Mouse (Mus musculus) erythroid progenitor cell, adult 5-6 weeks (primary cell): ENCODE results near the gene Gm4924. TPM values are rescaled to one million over a fixed set of nuclear protein-coding genes. Genes with fewer than 3 reads are reported as not detected.
A peak's percentile ranks its signal among the peaks of the same experiment; 100 is the strongest.

Source experiments
- ATAC-seq: replicated peaks from 2 replicates; pipeline ENCODE4 v1.8.0; 2016; ENCODE audit warnings: moderate number of reproducible peaks, mild to moderate bottlenecking, moderate TSS enrichment, inconsistent platforms; ENCODE audit not compliant: poor library complexity, low FRiP score, severe bottlenecking
- total RNA-seq, 2 experiments: library from RNA; stranded (forward) in 1 of 2; stranded (reverse) in 1 of 2; fragments of 150-400 nt in 1 of 2; fragments of 186-747, 209-891 nt in 1 of 2; gene quantifications; 2 replicates each; pipeline versions ENCODE4 v1.2.3 to v1.2.4; 2015 to 2017; ENCODE audit warnings: low replicate concordance in 2 of 2

Gene Gm4924
- total RNA-seq (2015; ENCODE audit: low replicate concordance) (not detected in 2 replicates), total RNA-seq (2017; ENCODE audit: low replicate concordance) (0.90 TPM in 1 of 2 replicates, not detected in the other)

DNA sequence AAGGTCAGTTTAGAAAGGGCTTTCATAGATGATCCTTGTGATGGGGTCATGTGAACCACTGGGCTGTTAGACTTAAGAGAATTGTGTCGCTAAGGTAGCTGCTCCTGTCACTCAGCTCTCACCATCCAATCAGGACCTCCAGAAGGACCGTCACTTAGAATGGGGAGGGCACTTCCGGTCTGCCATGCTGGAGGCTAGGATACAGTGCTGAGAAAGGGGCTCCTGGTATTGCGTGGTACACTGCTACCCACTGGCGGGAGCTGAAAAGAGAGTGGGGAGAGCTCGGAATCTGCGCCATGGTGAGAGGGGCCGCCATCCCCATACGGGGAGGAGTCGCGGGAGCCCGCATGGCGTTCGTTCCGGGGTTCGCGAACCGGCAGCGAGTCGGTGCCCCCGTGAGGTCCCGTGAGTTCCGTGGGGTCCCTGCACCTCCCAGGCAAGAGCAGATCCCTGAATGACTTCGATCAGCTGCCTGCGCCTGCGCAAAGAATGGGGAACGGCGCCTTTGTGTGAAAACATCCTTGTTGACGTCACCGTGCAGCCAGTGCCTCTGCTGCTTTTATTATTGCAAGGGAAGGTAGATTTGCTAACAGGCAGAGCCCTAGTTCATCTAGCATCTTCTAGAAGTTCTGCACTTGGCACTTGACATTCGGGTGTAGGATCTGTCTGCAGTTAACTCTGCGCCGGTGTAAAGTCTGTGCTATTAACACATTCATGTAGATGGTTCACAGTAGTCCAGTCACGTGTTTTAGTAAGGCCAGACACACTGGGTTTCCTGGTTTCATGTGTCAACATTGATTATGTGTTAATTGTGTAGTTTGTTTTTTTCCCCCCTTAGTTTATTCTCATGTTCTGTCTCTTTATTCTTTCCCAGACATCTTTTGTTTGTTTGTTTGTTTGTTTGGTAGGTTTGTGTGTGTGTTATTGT lies at the start of gene Gm4924:
TSS of gene Gm4924 (plus strand) at position 173 of the 928 bp plus-strand sequence.
- ATAC-seq: 0 out of 2 replicates have a peak, but pooled peaks have one; percentile 42

DNA sequence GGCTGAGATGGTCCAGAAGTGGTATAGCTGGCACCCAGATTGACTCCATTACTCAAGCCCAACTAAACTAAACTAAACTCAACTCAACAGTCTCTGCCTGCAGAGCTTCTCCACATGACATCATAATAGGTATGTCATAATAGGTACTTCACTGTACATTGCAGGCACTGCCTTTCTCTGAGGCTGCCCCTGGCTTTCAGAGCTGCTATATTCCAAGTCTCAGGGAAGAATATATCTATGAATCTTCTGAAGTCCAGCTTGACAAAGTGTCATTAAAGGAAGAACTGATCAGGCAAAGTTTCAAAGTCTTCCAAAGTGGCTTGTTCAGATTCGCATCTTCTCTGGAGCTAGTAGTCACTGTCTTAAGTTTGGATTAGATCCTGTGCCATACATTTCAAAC lies 37.6 kb upstream of the Gm4924 start, which contains the start of gene 4932415D10Rik:
TSS of gene 4932415D10Rik (minus strand) at position 101 of the 400 bp plus-strand sequence.
- ATAC-seq: no peak

DNA sequence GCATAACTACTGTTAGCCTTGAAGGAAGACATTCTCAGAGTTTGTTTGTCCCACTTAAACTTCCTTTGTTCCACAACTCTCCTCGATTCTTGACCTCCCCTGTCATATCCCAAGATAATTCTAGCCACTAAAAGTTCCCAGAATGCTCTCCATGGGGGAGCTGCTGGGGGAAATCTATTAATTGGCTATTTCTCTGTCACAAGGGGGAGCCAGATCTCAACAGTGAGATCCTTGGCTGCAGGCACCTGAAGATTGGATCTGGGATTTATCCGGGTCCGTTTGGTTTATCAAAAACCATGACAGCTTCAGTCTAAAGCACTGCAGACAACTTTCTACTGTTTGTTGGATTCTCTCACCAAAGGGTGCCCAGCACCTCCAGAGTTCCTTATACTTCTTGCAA lies 33.9 kb upstream of the Gm4924 start:
- ATAC-seq: no peak

DNA sequence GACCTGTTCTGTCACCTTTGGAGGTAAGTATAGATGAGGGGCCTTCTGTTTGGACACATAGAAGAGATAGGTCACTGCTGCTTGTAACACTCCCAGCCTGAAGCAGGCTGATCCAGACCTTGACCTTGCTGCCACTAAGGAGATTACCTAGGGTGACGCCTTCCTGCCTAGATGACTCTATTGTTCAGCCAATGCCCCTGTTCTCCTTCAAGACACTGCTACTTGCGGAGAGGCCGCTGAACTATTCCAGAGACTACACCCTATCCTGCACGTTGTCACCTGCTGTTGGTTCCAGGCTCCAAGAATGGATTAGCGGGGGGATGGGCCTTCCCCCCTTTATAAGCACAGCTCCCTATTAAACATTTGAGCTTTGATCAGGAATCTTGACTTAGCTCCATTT lies 24.2 kb upstream of the Gm4924 start:
- ATAC-seq: no peak

DNA sequence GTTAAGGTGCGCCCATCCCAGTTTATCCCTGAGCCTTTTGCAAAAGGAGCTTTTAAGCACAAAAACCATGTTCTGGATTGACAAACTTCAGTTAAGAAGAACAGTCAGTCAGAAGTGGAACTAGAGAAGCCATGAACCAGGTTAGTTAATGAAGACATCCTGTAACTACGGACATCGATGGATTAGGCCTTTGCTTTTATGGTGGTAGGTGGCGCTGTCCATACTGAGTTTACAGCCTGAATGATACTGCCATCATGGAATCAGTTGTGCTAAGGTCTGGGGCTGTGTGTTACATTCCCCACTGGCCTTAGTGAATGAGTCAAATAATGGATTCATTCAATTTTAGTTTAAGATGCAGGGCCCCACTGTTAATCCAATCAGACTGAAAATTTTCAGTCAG lies 1.3 kb downstream of the Gm4924 start:
- no peak for ATAC-seq

DNA sequence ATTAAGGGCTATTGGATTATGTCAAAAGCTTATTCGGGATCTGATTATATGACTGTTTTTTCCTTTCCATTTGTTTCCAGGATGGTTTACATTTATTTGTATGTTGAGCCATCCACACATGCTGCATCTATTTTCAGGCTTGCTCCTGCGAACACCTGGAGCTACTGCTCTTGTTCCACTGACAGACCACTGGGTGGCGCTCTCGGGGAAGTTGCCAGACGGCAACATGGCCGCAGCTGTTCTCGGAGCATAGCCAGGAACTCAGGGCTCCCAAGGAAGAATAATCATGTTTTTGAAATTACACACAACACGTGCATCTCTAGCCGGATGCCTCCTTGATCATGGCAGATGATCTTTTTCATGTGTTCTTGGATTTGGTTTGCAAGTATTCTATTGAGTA lies 7.9 kb downstream of the Gm4924 start:
- ATAC-seq: no peak

DNA sequence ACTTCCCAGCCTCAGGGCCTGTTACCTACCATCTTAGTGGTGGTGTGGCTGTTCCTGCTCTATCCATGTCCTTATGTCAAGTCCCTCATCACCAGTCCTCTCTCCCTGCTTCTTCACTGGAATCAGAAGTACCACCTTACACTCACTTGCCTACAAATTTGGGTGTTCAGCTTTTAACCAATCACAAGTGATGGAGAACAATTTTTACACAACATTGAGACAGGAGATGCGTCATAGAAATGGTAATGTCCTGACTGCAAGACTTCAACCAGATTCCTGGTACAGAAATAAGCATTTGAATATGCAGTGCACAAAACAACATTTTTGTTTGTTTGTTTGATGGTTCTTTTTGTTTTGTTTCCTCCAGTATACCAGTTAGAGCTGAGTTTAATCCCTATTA lies 28.9 kb downstream of the Gm4924 start:
- ATAC-seq: no peak

DNA sequence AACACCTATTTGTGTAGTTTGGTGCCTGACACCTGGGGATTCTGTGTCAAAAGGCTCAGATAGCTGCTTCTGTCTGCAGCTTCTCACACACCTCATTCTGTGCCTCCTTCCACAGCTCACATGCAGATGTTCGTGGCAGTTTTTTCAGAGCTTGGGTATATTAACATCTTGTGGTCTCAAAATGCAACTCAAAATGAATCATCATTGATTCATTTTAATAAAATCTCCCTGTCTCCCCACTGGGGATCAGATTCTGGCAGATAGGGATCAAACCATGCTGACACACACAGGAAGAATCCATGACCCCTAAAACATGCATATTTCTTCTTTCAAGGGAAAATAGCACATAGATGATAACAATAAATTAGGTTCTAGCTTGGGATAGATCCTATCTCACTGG lies 55.5 kb downstream of the Gm4924 start:
- ATAC-seq: no peak

DNA sequence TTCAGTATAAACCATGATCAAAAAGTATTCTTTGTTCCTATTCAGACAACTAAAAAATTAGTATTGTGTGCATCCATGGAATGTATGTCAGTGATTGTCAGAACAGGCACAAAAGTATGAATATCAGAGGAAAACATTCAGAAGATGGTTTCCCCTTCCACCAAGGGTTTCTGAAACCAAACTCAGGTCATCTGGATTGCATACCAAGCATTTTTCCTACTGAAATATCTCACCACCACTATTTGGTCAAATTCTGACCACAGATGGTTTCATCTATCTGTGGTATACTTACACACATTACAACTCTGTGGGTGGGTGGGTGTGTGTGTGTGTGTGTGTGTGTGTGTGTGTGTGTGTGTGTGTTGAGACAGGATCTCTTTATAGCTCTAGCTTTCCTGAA lies 69.6 kb downstream of the Gm4924 start:
- ATAC-seq: no peak

Other genes starting within 250 kb of the Gm4924 start
- gene AU041133, start 226.2 kb upstream of the Gm4924 start, total RNA-seq (2015; ENCODE audit: low replicate concordance): 1.1 TPM in 1 of 2 replicates, not detected in the other
- 4.2 TPM in 1 of 2 replicates, not detected in the other for gene AU041133, start 226.2 kb upstream of the Gm4924 start, total RNA-seq (2017; ENCODE audit: low replicate concordance)
- 1.7 TPM in 1 of 2 replicates, not detected in the other for gene Zfp938, start 113.0 kb upstream of the Gm4924 start, total RNA-seq (2015; ENCODE audit: low replicate concordance)
- gene Zfp938, start 113.0 kb upstream of the Gm4924 start, total RNA-seq (2017; ENCODE audit: low replicate concordance): not detected in 2 replicates
- not detected in 2 replicates for gene 4932415D10Rik, start 37.7 kb upstream of the Gm4924 start, total RNA-seq (2015; ENCODE audit: low replicate concordance)
- gene 4932415D10Rik, start 37.7 kb upstream of the Gm4924 start, total RNA-seq (2017; ENCODE audit: low replicate concordance): not detected in 2 replicates
- gene Gm1553, start 138.4 kb downstream of the Gm4924 start, total RNA-seq (2015; ENCODE audit: low replicate concordance): not detected in 2 replicates
- gene Gm1553, start 138.4 kb downstream of the Gm4924 start, total RNA-seq (2017; ENCODE audit: low replicate concordance): not detected in 2 replicates